Mouse (Mus musculus) limb, embryonic 14.5 days (tissue): Measurements from ENCODE around the gene Akr1b3. TPM values are rescaled to one million over a fixed set of nuclear protein-coding genes. Genes with fewer than 3 reads are reported as not detected.

Source experiments
- ATAC-seq: fragments of 200-750 bp; cut with Nextera tagmentation; 2 replicates; pipeline ENCODE4 v1.8.0; 2017; ENCODE audit warnings: low read depth, moderate number of reproducible peaks, moderate TSS enrichment; ENCODE audit not compliant: low FRiP score
- DNase-seq: peaks from one replicate; pipeline ENCODE4 v3.0.0-alpha.2; 2015; ENCODE audit warnings: low spot score
- H3K27ac ChIP-seq: fragments of 300-500 bp; sonication (generic); replicated peaks from 2 replicates; pipeline ENCODE4 v1.5.1; 2014; ENCODE audit warnings: low read depth, mild to moderate bottlenecking, low read length, moderate library complexity, mixed read lengths
- H3K27me3 ChIP-seq: fragments of 300-500 bp; sonication (generic); 2 replicates; pipeline ENCODE4 v1.6.1; 2014; ENCODE audit warnings: low read length, mixed read lengths; ENCODE audit not compliant: control insufficient read depth, insufficient read depth
- H3K36me3 ChIP-seq: fragments of 300-500 bp; sonication (generic); 2 replicates; pipeline ENCODE4 v1.6.1; 2014; ENCODE audit warnings: mild to moderate bottlenecking, low read length, moderate library complexity, mixed read lengths; ENCODE audit not compliant: control insufficient read depth, insufficient read depth
- H3K4me1 ChIP-seq: fragments of 300-500 bp; sonication (generic); 2 replicates; pipeline ENCODE4 v1.6.1; 2014; ENCODE audit warnings: antibody characterized with exemption, low read length, mixed read lengths; ENCODE audit not compliant: control insufficient read depth, insufficient read depth
- H3K4me2 ChIP-seq: fragments of 300-500 bp; sonication (generic); replicated peaks from 2 replicates; pipeline ENCODE4 v1.6.1; 2014; ENCODE audit warnings: low read depth, mild to moderate bottlenecking, low read length, moderate library complexity; ENCODE audit not compliant: severe bottlenecking
- H3K4me3 ChIP-seq: fragments of 300-500 bp; sonication (generic); replicated peaks from 2 replicates; pipeline ENCODE4 v1.5.1; 2014; ENCODE audit warnings: low read length
- H3K9ac ChIP-seq: fragments of 300-500 bp; sonication (generic); 2 replicates; pipeline ENCODE4 v1.6.1; 2014; ENCODE audit warnings: mild to moderate bottlenecking, low read depth, low read length, moderate library complexity; ENCODE audit not compliant: severe bottlenecking
- H3K9me3 ChIP-seq: fragments of 300-500 bp; sonication (generic); 2 replicates; pipeline ENCODE4 v1.6.1; 2016; ENCODE audit warnings: low read length; ENCODE audit not compliant: control insufficient read depth
- POLR2A ChIP-seq: fragments of 200-500 bp; IDR thresholded peaks from 2 replicates; pipeline ENCODE4 v1.8.0; 2012; ENCODE audit warnings: inconsistent platforms, mild to moderate bottlenecking, moderate library complexity, borderline replicate concordance; ENCODE audit not compliant: insufficient read depth, insufficient read length; ENCODE audit errors: extremely low read depth
- WGBS: fragments of 180-500 bp; shearing (Covaris S2); extraction: QIAGEN DNeasy Blood & Tissue Kit; methylation state at CpG from one replicate; pipeline ENCODE4 v1.1.7; 2014; 5-methylcytosine and 5-hydroxymethylcytosine counted together
- polyA plus RNA-seq, 2 experiments: library from polyadenylated mRNA; depleted of rRNA in 1 of 2; stranded (reverse) in 1 of 2; unstranded in 1 of 2; fragments of >200 nt; fragmentation: Nextera tagmentation in 1 of 2; extraction: Ambion mirVana in 1 of 2; gene quantifications; 2 replicates each; pipeline versions ENCODE4 v1.2.1 to v1.2.3; 2012 to 2014

Gene Akr1b3
- polyA plus RNA-seq, 2 experiments: 133 to 174 TPM

- no peak overlapping the region for H3K4me3 ChIP-seq
- no peak for ATAC-seq
- no peak for TF ChIP-seq POLR2A
- no peaks in the 10 kb centered on the region for H3K27me3 ChIP-seq
- no peaks in the 10 kb centered on the region for H3K36me3 ChIP-seq
- WGBS: 74% methylated on average over 5 of the region's 5 CpGs
- H3K9me3 ChIP-seq: no peaks in the 10 kb centered on the region
- no peaks in the 10 kb centered on the region for H3K4me1 ChIP-seq
- no peak overlapping the region for H3K27ac ChIP-seq
- no peak overlapping the region for H3K4me2 ChIP-seq
- DNase-seq: no peak
- no peak overlapping the region for H3K9ac ChIP-seq
Measured at GRCm38 (mm10) chr6:34278385-34278784, 38.9 kb downstream of the Akr1b3 start.

GRCm38 (mm10) chr6:34277665-34278064 is 39.6 kb downstream of the Akr1b3 start:
- no peak overlapping the region for H3K4me2 ChIP-seq
- no peaks in the 10 kb centered on the region for H3K4me1 ChIP-seq
- DNase-seq (peak; percentile 72), ATAC-seq (no peak)
- no peak for TF ChIP-seq POLR2A
- H3K4me3 ChIP-seq: no peak overlapping the region
- H3K36me3 ChIP-seq: no peaks in the 10 kb centered on the region
- no peak overlapping the region for H3K9ac ChIP-seq
- H3K9me3 ChIP-seq: no peaks in the 10 kb centered on the region
- H3K27me3 ChIP-seq: no peaks in the 10 kb centered on the region
- no peak overlapping the region for H3K27ac ChIP-seq
- 17% methylated on average over 9 of the region's 9 CpGs for WGBS

- Histone ChIP-seq H3K4me2 (no peak overlapping the region), H3K9me3 (no peaks in the 10 kb centered on the region), H3K4me3 (no peak overlapping the region), H3K27me3 (no peaks in the 10 kb centered on the region), H3K27ac (no peak overlapping the region), H3K4me1 (no peaks in the 10 kb centered on the region), H3K9ac (no peak overlapping the region), H3K36me3 (no peaks in the 10 kb centered on the region)
- no peak for TF ChIP-seq POLR2A
- ATAC-seq (no peak), DNase-seq (no peak)
- 88% methylated on average over 2 of the region's 2 CpGs for WGBS
Measured at GRCm38 (mm10) chr6:34274346-34274745, 42.9 kb downstream of the Akr1b3 start.

GRCm38 (mm10) chr6:34273073-34273472 is 44.2 kb downstream of the Akr1b3 start:
- Histone ChIP-seq H3K4me3 (no peak overlapping the region), H3K4me2 (no peak overlapping the region), H3K36me3 (no peaks in the 10 kb centered on the region), H3K9me3 (no peaks in the 10 kb centered on the region), H3K27ac (no peak overlapping the region), H3K9ac (no peak overlapping the region), H3K27me3 (no peaks in the 10 kb centered on the region), H3K4me1 (no peaks in the 10 kb centered on the region)
- no peak for TF ChIP-seq POLR2A
- no peak for ATAC-seq
- DNase-seq: no peak
- WGBS: 63% methylated on average over 2 of the region's 2 CpGs

GRCm38 (mm10) chr6:34272462-34272861 is 44.8 kb downstream of the Akr1b3 start:
- H3K4me3 ChIP-seq: no peak overlapping the region
- H3K9me3 ChIP-seq: no peaks in the 10 kb centered on the region
- no peaks in the 10 kb centered on the region for H3K27me3 ChIP-seq
- 82% methylated on average over 5 of the region's 5 CpGs for WGBS
- no peak overlapping the region for H3K9ac ChIP-seq
- H3K4me1 ChIP-seq: no peaks in the 10 kb centered on the region
- TF ChIP-seq POLR2A: no peak
- ATAC-seq (no peak), DNase-seq (no peak)
- no peak overlapping the region for H3K27ac ChIP-seq
- no peak overlapping the region for H3K4me2 ChIP-seq
- H3K36me3 ChIP-seq: no peaks in the 10 kb centered on the region

- ATAC-seq: no peak
Measured at GRCm38 (mm10) chr6:34270717-34271116, 46.6 kb downstream of the Akr1b3 start.

More at GRCm38 (mm10) chr6:34270717-34271116, 46.6 kb downstream of the Akr1b3 start:
- H3K4me2 ChIP-seq: no peak overlapping the region
- H3K36me3 ChIP-seq: no peaks in the 10 kb centered on the region
- H3K27me3 ChIP-seq: no peaks in the 10 kb centered on the region
- H3K9ac ChIP-seq: no peak overlapping the region
- no peak for DNase-seq
- H3K27ac ChIP-seq: no peak overlapping the region
- TF ChIP-seq POLR2A: no peak
- no peaks in the 10 kb centered on the region for H3K4me1 ChIP-seq
- no peaks in the 10 kb centered on the region for H3K9me3 ChIP-seq
- 59% methylated on average over 6 of the region's 6 CpGs for WGBS
- no peak overlapping the region for H3K4me3 ChIP-seq
